Mouse (Mus musculus): ENCODE data around the gene Dcaf1. TPM values are rescaled to one million over a fixed set of nuclear protein-coding genes. Genes with fewer than 3 reads are reported as not detected.

Gene Dcaf1
- polyA plus RNA-seq (2014; fragmentation: Illumina TruSeq; extraction: RNeasy Lipid Tissue Mini Kit (QIAGEN cat#74804); ENCODE audit: low replicate concordance) = 13.0 TPM

DNA sequence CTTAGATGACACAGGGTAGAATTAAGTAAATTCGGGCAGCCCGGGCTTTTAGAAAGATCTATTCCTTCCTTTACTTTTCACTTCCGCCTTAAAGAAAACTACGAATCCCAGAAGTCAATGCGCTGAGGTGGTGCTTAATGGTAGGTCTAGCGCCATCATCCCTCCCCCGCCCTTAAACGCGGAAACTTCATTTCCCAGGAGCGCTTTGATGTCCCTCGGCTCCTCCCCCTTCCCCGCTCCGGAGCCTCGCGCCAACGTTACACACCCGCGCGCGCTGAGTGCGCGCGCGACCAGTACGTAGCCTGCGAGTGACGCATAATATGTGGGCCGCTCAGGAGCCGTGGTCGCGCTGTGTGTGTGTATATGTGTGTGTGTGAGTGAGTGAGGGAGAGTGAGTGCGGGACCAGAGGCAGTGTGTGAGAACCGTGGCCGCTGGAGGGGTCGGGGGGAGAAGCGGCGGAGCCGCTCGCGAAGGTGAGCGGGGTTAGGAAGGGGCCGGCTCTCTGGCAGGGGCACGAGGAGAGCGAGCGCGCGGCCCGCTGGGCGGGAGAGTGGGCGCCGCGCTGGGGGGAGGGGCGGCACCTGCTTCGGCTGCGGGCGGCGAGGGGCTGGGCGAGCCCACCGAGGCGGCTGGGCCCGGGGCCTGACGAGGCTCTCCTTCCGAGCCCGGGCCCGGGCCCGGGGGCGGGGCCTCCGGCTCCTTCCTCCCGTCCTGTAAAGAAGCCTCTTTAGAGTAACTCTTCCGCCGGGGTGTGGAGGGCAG is at the start of gene Dcaf1:
Dcaf1 (plus strand) TSS at position 257 of the 763 bp plus-strand sequence.

DNA sequence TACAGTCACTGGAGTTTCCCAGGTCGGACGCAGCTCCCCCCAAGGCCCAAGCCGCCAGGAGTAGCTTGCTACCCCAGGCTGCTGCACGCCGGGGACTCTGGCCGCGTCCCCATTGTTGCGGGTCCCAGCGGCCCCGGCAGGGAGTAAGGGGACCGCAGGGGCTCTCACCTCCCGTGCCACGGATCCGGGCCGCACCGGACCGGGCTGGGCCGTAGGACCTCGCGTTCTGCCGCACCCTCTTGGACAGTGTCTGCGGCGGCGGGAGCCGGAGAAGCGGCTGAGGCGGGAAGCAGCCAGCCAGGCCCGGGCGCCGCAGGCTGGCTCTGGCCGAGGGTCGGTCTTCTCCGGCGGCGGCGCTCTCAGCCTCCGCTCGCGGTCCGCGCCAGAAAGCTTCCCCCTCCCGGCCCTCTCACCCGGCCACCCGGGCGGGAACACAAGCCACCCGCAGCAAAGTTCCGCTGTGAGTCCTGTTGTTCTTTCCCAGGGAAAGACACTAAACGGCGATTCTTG is 32.8 kb upstream of the Dcaf1 start, which contains the start of gene Rad54l2:
Rad54l2 (minus strand) TSS at position 383 of the 510 bp plus-strand sequence.

DNA sequence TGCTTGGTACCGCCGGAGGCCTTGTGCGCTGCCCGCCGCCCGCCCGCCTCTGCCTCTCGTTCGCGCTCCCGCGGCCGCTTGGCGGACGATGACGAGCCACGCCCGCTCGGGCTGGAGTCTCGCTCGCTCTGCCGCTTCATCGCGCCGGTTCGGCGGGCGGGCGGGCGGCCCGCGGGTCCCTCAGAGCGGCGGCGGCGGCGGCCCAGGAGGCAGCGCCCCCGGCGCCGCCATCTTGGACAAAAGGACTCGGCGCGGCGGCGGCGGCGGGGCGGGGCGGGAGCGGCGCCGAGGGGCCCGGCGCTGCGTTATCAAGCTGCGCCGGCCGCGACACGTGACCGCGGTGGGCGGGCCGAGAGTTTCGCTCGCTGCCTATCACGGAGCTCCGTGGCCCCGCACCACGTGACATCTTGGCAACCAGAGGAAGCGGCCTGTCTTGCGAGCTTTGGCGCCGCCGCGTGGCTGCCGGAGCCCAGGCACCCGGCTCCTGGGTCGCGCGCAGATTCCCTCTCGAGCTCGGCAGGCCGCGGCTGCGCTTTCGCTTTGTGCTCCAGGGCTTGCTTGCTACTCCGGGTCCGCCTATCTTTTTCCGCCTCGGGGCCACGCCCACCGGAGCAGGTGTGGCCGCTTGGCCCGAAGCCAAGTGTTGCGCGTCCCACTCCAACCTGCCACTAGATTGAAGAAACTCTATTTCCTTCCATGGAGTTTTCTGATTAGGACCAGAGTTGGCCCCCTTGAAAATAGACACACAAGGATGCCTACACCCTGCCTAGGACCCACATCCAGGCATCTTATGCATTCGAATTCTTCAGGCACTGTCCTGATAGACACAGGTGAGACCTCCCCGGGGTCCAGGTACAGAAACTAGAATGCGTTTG is 65.4 kb downstream of the Dcaf1 start, which contains the start of gene Rbm15b:
Rbm15b (minus strand) TSS at position 601 of the 875 bp plus-strand sequence.

DNA sequence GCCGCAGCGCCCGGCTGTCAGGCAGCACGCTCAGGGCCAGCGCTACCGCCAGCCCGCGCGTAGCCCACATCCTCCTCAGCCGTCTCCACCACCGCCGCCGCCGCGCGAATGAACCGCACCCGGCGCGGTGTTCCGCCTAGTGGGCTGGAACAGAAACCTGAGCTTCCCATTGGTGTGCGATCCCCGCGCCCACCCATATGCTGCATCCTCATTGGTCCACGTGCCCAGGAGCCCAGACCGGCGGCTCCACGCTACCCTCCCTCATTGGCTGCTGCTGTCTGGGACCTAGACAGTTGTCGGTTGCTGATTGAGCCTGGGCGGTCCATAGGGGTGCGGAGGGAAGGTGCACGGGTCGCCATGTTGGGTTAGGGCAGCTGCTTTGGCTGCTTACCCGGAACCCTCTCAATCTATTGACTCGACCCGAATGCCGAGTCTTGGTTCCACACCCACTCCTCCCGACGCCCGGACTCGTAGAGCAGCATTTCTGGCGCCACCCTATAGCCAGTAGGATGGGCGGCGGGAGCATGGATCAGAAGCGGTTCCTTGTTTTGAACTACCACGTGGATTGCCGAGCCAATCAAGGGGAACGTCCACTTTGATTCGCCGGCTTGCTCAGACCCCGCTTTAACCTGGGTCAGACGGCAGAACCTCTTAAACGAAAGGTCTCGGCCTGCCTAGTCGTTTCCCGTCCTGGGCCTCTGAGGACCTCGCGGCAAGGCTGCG is 70.3 kb downstream of the Dcaf1 start, which contains the start of gene Manf:
Manf (minus strand) TSS at position 151 of the 723 bp plus-strand sequence.

Other genes with a start within 250 kb of the Dcaf1 start
- gene Iqcf6, start 195.3 kb upstream of the Dcaf1 start, polyA plus RNA-seq (2014; fragmentation: Illumina TruSeq; extraction: RNeasy Lipid Tissue Mini Kit (QIAGEN cat#74804); ENCODE audit: low replicate concordance) = not detected
- not detected for gene Grm2, start 165.8 kb upstream of the Dcaf1 start, polyA plus RNA-seq (2014; fragmentation: Illumina TruSeq; extraction: RNeasy Lipid Tissue Mini Kit (QIAGEN cat#74804); ENCODE audit: low replicate concordance)
- 3.5 TPM for gene Tex264, start 135.9 kb upstream of the Dcaf1 start, polyA plus RNA-seq (2014; fragmentation: Illumina TruSeq; extraction: RNeasy Lipid Tissue Mini Kit (QIAGEN cat#74804); ENCODE audit: low replicate concordance)
- gene Rad54l2, start 32.7 kb upstream of the Dcaf1 start, polyA plus RNA-seq (2014; fragmentation: Illumina TruSeq; extraction: RNeasy Lipid Tissue Mini Kit (QIAGEN cat#74804); ENCODE audit: low replicate concordance) = 6.9 TPM
- 8.1 TPM for gene Rbm15b, start 65.6 kb downstream of the Dcaf1 start, polyA plus RNA-seq (2014; fragmentation: Illumina TruSeq; extraction: RNeasy Lipid Tissue Mini Kit (QIAGEN cat#74804); ENCODE audit: low replicate concordance)
- gene Manf, start 70.1 kb downstream of the Dcaf1 start, polyA plus RNA-seq (2014; fragmentation: Illumina TruSeq; extraction: RNeasy Lipid Tissue Mini Kit (QIAGEN cat#74804); ENCODE audit: low replicate concordance) = 88.1 TPM